Mouse (Mus musculus) heart, adult 10 weeks (tissue): ENCODE data around the gene 4930544G11Rik. TPM values are rescaled to one million over a fixed set of nuclear protein-coding genes. Genes with fewer than 3 reads are reported as not detected.

Experiments used
- polyA plus RNA-seq: library from polyadenylated mRNA; stranded (reverse); fragments of 350-450 nt; fragmentation: Illumina TruSeq; extraction: RNeasy Lipid Tissue Mini Kit (QIAGEN cat#74804); gene quantifications from one replicate; pipeline ENCODE4 v1.2.3, GENCODE M21; 2014; ENCODE audit warnings: low read depth, low replicate concordance

The 4930544G11Rik gene
- not detected for polyA plus RNA-seq

DNA sequence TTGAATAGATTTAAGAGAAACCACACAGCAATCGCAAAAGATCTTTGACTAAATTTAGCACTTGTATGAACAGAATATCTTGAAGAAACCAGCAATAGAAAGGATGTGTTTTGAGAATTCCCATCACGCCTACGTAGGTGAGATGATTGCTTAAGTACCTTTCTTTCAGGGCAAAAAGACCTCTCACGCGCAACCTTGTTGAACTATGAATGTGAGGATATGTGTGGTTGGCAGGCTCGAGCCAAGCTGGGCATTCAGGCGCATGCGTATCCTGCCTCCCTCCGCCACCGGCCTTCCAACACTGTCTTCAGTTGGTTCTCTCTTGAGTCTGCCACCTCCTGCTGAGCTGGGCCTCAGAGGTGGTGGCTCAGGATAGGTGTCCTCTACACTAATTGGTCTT lies at the start of gene 4930544G11Rik:
TSS of gene 4930544G11Rik (plus strand) at position 301 of the 400 bp plus-strand sequence.

Other genes starting within 250 kb of the 4930544G11Rik start
- 7.6 TPM for gene Prdm5, start 173.6 kb upstream of the 4930544G11Rik start, polyA plus RNA-seq